Mouse (Mus musculus) Muller cell, postnatal 12 days (primary cell): ENCODE measurements around the gene Atp6v1b1.
"Not testable (repeated sequence)": the region's sequence is repeated elsewhere in the genome, so short reads cannot be mapped to it uniquely, and the experiment has no call there.

Experiments used
- DNase-seq: peaks from one replicate; pipeline ENCODE4 v3.0.0-alpha.2; 2015; ENCODE audit errors: inconsistent ontology term

The Atp6v1b1 gene

DNA sequence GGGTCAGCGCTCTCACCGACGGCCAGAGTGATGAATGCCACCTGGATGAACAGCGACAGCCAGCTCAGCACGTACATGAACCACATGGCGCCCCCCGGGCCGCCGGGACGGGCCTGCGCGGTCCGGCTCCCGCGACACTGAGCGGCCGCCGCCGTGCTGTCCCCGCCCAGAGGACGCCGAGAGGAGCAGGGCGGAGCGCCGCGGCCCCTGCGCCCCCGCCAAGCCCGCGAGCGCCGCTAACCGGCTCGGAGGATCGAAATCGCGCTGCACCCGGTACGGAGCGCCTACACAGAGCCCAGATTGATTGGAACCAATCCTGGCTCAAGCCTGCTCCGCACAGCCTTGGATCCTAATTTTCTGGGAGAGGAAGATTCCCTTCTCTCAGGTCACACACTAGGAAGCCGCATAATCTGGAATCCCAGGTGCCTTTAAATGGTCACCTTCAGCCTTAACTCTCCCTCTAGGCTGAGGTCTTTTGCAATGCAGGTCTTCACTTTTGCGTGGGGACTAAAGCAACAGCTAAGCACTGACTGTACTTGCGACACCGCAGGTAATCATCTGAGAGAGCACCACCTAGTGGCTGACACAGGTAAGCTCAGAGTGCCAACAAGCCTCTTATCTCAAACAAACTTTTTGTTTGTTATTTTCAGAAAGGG, 33.0 kb downstream of the Atp6v1b1 start, which contains the start of gene Tex261:
Gene Tex261, minus strand, starts transcription at position 176 of the 656 bp plus-strand sequence.
- peak; percentile 95 for DNase-seq

DNA sequence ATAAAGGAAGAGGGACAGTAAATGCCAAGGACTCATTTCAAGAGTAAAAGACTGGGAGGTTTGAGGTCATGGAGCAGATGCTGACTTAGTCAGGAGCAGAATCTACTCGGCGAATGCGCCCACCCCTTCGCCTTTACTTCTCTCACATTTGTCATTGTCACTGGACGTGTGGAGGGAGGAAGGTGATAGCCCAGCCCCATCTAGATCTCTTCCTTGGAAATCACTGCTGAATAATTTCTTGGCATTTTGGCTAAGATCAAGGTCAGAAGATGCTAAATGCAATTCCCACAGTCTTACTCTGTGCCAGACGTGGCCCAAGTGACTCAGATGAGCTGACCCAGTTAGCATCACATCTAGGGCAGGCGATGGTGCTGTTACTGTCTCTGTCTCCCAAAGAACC, 35.5 kb downstream of the Atp6v1b1 start:
- DNase-seq: no peak

DNA sequence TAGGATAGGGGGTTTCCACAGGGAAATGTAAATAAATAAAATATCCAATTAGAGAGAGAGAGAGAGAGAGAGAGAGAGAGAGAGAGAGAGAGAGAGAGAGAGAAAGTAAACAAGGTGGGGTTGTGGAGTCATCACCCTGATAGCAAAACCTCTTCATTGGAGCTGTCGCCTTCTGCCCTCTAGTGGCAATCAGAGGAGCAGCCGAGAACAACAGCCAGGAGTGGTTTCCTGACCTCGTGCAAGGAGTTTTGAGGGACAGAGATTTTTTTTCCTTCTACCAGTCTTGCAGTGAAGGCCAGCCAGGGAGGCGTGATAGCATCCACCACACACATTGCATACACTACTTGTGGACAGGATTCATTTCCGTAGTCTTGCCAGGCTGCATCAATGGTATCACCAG, 36.2 kb downstream of the Atp6v1b1 start:
- DNase-seq: peak; percentile 41

DNA sequence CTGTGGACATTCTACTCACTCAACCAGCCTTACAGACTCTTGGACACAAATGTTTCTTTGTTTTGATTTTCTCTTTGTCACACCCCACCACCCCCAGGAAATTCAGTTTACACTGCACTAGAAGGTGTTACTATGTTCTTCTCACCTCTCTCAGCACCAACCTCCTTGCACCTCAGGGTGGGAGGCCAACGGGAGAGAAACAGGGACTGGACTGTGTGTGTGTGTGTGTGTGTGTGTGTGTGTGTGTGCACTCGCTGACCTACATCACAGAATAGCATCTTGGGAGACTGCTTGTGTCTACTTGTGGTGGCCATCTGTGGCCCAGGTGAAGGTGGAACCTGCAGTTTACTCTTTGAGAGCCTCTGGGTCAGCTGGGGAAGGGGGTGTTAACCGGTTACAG, 43.6 kb downstream of the Atp6v1b1 start:
- DNase-seq: no peak

DNA sequence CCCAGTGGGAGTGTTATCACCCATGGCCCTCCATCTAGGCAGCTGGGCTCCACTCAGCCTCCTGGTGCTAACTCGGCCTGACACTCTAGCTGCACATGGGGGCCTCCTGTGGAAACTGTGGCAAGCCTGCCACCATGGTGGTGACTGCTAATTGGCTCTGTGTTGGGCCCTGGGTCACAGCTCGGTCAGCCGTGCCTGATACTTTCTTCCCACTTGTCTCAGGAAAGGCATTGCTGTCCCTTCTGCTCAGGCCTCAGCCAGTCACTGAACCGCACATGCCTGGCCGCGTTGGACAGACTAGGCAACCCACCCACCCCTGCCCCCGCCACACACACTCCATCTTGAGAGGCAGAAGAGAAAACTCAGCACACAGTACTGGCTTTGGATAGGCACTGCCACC, 45.8 kb downstream of the Atp6v1b1 start:
- DNase-seq: peak; percentile 53

DNA sequence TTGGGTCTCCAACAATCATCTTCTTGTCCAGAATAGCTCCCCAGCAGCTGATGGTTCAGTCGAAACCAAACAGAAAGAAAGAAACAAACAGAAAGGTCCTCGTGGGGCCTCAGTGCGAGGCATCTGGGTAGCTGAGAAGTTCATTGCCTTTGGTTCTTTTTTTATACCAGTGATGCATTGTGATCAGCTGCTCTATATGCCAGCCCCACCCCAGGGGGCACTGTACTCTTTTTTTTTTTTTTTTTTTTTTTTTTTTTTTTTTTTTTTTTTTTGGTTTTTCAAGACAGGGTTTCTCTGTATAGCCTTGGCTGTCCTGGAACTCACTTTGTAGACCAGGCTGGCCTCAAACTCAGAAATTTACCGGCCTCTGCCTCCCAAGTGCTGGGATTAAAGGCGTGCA, 47.7 kb downstream of the Atp6v1b1 start:
- not testable (repeated sequence) for DNase-seq

DNA sequence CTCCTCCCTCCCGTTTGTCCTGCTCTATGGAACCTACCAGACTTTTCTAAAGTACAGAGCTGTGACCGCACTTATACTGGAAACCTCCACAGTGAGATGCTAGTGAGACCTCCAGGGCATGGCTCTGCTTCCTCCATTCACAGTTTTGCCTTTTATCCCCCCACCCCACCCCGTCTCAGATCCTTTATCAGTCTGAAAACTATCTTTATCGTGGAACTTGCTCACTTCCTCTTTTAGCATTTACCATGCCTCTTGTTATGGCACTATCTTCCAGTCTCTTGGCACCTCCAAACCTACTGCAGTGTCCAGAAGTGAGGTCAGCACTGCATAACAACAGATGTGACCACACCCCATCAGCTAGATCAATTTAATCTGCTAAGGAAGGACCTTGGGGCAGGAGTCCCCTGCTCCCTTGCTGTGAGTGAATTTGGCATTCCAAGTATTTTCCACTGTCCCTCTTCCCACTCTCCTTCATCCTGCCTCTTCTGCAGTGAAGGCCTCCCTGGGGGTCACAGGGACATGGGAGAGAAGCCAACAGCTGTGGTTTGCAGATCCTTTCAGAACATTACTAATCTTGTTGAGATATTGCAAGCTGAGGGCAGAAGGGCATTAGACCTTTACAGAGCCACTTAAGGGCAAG, 48.6 kb downstream of the Atp6v1b1 start:
- DNase-seq: no peak

DNA sequence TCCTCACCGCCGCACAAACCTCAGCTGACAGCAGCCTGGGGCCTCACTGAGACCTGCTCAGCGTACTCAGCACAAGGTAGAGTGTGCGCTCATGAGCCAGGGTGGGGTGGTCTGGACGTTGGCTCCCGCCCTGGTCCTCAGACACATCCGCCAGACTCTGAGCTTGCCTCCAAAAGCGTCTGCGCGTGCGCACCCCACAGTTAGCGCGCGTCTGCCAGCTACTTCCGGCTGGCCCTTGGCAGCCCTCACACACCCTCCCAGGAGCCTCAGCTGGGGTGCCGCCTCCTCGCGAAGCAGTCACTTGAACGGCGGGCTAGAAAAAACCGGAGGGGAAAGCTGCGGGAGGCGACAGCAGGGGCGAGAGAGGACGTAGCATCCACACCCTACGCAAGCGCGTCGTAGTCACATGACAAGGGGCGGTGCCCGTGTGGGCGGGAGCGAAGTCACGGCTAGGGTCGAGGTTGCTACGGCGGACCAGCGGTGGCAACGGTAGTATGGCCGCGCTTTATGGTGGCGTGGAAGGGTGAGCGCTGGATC, 52.0 kb downstream of the Atp6v1b1 start, which contains the start of gene Nagk:
Gene Nagk, plus strand, starts transcription at position 223 of the 537 bp plus-strand sequence.
- DNase-seq: peak; percentile 96

DNA sequence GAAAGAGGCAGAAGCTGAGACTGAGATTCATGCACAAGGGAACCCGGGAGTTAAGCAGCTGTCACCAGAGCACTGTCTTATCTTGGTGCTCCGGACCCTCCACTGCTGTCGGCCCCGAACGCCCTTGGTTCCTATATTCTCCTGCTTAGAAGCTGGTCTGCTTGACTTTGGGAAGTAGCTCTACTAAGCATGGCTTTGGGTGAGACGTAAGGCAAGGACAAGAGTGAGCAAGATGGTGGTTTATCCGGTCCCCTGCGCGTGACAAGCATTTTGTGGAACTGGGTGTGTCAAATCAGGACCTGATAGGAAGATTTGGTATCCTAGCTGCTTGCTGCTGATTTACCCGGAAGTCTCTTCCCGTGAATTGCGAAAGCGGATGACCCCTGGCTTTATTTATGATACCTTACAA, 52.7 kb downstream of the Atp6v1b1 start:
- DNase-seq: no peak

DNA sequence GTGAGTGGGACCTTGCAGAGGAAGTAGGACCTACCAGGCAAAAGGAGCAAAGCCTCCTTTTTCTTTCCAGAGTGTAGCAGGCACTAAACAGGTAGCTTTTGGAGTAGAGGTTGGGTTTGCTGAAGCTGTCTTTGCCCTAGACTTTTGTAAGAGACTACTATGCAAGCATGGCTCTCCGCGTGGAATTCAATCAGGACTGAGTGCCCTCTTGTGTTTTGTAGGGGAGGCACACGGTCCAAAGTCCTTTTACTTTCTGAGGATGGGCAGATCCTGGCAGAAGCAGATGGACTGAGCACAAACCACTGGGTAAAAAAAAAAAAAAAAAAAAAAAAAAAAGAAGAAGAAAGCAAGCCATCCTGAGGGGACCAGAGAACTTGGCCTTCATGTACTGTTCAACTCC, 53.9 kb downstream of the Atp6v1b1 start:
- DNase-seq: no peak

DNA sequence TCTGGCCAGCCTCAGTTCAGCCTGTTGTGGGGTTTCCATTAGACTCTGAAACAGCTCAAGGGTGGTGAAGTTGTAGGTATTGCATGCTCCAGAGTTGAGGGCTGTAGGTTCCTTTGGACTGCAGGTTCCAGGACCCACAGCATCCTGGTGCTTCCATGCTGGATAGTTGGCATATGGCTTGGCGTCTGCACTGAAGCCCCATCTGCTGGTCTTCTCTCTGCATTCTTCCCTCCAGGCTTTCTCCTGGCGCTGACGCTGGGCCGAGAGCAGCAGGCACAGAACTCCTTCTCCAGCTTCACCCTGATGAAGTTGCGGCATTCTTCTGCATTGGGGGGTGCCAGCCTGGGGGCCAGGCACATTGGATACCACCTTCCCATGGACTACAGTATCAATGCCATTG, 59.2 kb downstream of the Atp6v1b1 start:
- no peak for DNase-seq

DNA sequence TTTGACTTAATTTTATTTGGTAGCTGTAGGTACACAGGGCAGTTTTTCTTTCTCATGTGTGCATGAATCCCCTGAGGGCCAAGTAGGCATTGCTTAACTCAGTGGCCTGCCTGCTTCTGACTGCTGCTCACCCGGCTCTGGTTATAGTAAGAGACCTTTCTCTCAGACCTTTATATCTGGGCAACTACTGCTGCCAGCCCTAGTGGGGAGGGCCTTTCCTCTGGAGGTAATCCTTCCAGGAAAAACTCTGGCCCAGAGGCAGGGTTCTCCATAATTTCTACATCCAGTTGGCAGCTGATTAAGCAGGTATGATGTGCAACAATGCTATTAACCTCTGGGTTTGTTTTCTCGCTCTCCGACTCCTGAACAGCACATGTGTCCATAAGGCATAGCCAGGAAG, 60.1 kb downstream of the Atp6v1b1 start:
- no peak for DNase-seq
